Mouse (Mus musculus) C2C12 (cell line): ENCODE measurements around the gene Glipr2.

Experiments used
- CEBPB ChIP-seq: IDR thresholded peaks from one replicate; pipeline ENCODE4 v1.6.1; 2011; ENCODE audit warnings: low read depth, mild to moderate bottlenecking, control low read depth, moderate library complexity
- CTCF ChIP-seq: IDR thresholded peaks from one replicate; pipeline ENCODE4 v1.5.1; 2011; ENCODE audit not compliant: control insufficient read depth, insufficient read depth, insufficient read length
- FOSL1 ChIP-seq: IDR thresholded peaks from one replicate; pipeline ENCODE4 v1.8.0; 2011; ENCODE audit warnings: mild to moderate bottlenecking, low read length; ENCODE audit not compliant: poor library complexity, insufficient read depth, severe bottlenecking
- MAX ChIP-seq: IDR thresholded peaks from one replicate; pipeline ENCODE4 v1.6.1; 2011; ENCODE audit warnings: mild to moderate bottlenecking, control low read depth
- MYOG ChIP-seq: IDR thresholded peaks from one replicate; pipeline ENCODE4 v1.6.1; 2011; ENCODE audit not compliant: control insufficient read depth, insufficient read length; ENCODE audit errors: extremely low read depth
- USF1 ChIP-seq: IDR thresholded peaks from one replicate; pipeline ENCODE4 v1.6.1; 2011; ENCODE audit warnings: low read depth, mild to moderate bottlenecking, control low read depth, moderate library complexity

- TF ChIP-seq CTCF (no peak), CEBPB (no peak), USF1 (no peak), MAX (no peak), MYOG (no peak), FOSL1 (no peak)
Measured at GRCm38 (mm10) chr4:43942421-43942820, 14.8 kb upstream of the Glipr2 start.
